Mouse (Mus musculus) T-helper 2 cell (primary cell): ENCODE data around the gene Vps16.

Experiments
- in situ Hi-C: fragments of 300-600 bp; cut with MboI, MseI; formaldehyde crosslinking; loops from one replicate; pipeline ENCODE4 v1.15.1; 2025; ENCODE audit warnings: high pct_unique_total_duplicates

The Vps16 gene

GRCm38 (mm10) chr2:130424126-130424853 is at the start of gene Vps16, which contains the start of gene Pced1a:
Vps16 (plus strand) TSS chr2:130424339.
Pced1a (minus strand) TSS chr2:130424701.
- in situ Hi-C loops: no loop called here

GRCm38 (mm10) chr2:130374951-130375350 is 49.2 kb upstream of the Vps16 start:
- in situ Hi-C loops: no loop called here

GRCm38 (mm10) chr2:130383205-130383604 is 40.9 kb upstream of the Vps16 start:
- in situ Hi-C loops: no loop called here

GRCm38 (mm10) chr2:130383895-130384294 is 40.2 kb upstream of the Vps16 start:
- in situ Hi-C loops: no loop called here

GRCm38 (mm10) chr2:130386212-130386611 is 37.9 kb upstream of the Vps16 start:
- in situ Hi-C loops: no loop called here

- in situ Hi-C loops: no loop called here
Observed at GRCm38 (mm10) chr2:130388796-130389195, 35.3 kb upstream of the Vps16 start.

- in situ Hi-C loops: no loop called here
Observed at GRCm38 (mm10) chr2:130390993-130391625, 33.0 kb upstream of the Vps16 start.

- in situ Hi-C loops: no loop called here
Observed at GRCm38 (mm10) chr2:130392836-130393235, 31.3 kb upstream of the Vps16 start.

- in situ Hi-C loops: no loop called here
Observed at GRCm38 (mm10) chr2:130395696-130396095, 28.4 kb upstream of the Vps16 start.

- in situ Hi-C loops: no loop called here
Observed at GRCm38 (mm10) chr2:130397186-130397985, 26.8 kb upstream of the Vps16 start, which contains the start of gene Cpxm1. Cpxm1 (minus strand) TSS chr2:130397574.

- in situ Hi-C loops: no loop called here
Observed at GRCm38 (mm10) chr2:130398091-130398490, 26.0 kb upstream of the Vps16 start.

- in situ Hi-C loops: no loop called here
Observed at GRCm38 (mm10) chr2:130400046-130400445, 24.1 kb upstream of the Vps16 start.

GRCm38 (mm10) chr2:130401891-130402290 is 22.2 kb upstream of the Vps16 start:
- in situ Hi-C loops: no loop called here

- in situ Hi-C loops: loop anchor here (5.0 kb wide), 1 partner anchor 113 kb away; no protein-coding TSS in a partner anchor
Observed at GRCm38 (mm10) chr2:130404939-130405338, 19.2 kb upstream of the Vps16 start, which contains the start of the genes Gm28372 and 1700020A23Rik. Gm28372 (plus strand) TSS chr2:130405239. 1700020A23Rik (plus strand) TSS chr2:130405259.

- in situ Hi-C loops: loop anchor here (5.0 kb wide), 1 partner anchor 114 kb away; no protein-coding TSS in a partner anchor
Observed at GRCm38 (mm10) chr2:130406178-130406577, 18.0 kb upstream of the Vps16 start, which contains the start of gene Tmem239. Tmem239 (plus strand) TSS chr2:130406478.

- in situ Hi-C loops: loop anchor here (5.0 kb wide), 1 partner anchor 116 kb away; no protein-coding TSS in a partner anchor
Observed at GRCm38 (mm10) chr2:130408194-130408593, 15.9 kb upstream of the Vps16 start.

GRCm38 (mm10) chr2:130411558-130412495 is 12.3 kb upstream of the Vps16 start:
- in situ Hi-C loops: no loop called here

- in situ Hi-C loops: no loop called here
Observed at GRCm38 (mm10) chr2:130412775-130413174, 11.4 kb upstream of the Vps16 start.

GRCm38 (mm10) chr2:130414094-130414856 is 9.9 kb upstream of the Vps16 start:
- in situ Hi-C loops: no loop called here
